Comparison of ENCODE assay signal across 7 mouse cellular contexts in the genomic region with DNA sequence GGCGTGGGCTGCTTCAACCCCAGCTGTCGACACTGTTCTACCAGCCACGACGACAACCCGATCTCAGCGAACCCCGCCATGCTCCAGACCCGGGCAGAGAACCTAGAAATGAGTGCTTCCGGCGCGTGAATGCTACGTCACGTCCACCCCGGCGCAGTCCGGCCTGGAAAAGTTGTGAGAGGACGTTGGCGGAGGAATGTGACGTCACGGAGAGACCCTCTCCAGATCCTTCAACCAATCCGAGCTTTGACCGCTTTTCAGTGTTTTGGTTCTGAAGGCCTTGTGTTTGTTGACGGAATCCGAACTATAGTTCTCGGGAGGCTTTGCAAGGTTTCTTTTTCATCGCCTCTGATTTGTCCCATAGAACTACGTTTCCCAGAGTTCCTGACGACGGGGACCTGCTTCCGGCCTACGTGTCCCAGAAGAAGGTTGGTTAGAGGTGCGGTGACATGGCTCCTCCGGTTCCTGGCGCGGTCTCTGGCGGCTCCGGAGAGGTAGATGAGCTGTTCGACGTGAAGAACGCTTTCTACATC. TPM values are rescaled to one million over a fixed set of nuclear protein-coding genes. Genes with fewer than 3 reads are reported as not detected.
DNase-seq lines count a peak whose midpoint lies in the region; ATAC-seq and TF ChIP-seq lines count a peak whose summit lies in the region.

A gene (minus strand): TSS at position 132 of the 533 bp plus-strand sequence.
A gene (plus strand): TSS at position 161 of the 533 bp plus-strand sequence.

- H3K4me1 ChIP-seq in embryonic facial prominence, embryonic 10.5 days: peaks cover 27% of the 10 kb centered on the region
- peaks cover 2% of the 10 kb centered on the region; the same call in 1 of the 2 replicates for H3K4me1 ChIP-seq in intestine, postnatal 0 days (replicated peaks; ENCODE audit: control insufficient read depth, insufficient read depth, low read length)
- H3K4me1 ChIP-seq in midbrain, embryonic 12.5 days: peaks cover 26% of the 10 kb centered on the region
- peaks cover 5% of the 10 kb centered on the region; the same call in 1 of the 2 replicates for H3K4me1 ChIP-seq in small intestine, adult 2 months (ENCODE audit: control insufficient read depth, insufficient read depth, insufficient read length, low read length)

- peak; percentile 96 for DNase-seq in adrenal gland, postnatal 10 days
- peak; percentile 94 for DNase-seq in embryonic facial prominence, embryonic 10.5 days (ENCODE audit: low spot score)
- DNase-seq in gonadal fat pad, adult 2 months (ENCODE audit: low read depth): peak; percentile 77
- DNase-seq in left cerebral cortex, postnatal 4 days: peak; percentile 92

- H3K27ac ChIP-seq in embryonic facial prominence, embryonic 10.5 days (replicated peaks): peak within 1 kb of the TSS; percentile 86
- peak within 1 kb of the TSS; percentile 62 for H3K27ac ChIP-seq in intestine, postnatal 0 days (ENCODE audit: low read depth, low read length)
- peak within 1 kb of the TSS; percentile 31; the same call in 1 of the 2 replicates for H3K27ac ChIP-seq in midbrain, embryonic 12.5 days (replicated peaks)
- peak within 1 kb of the TSS; percentile 47 for H3K27ac ChIP-seq in small intestine, adult 2 months (ENCODE audit: insufficient read depth, low read depth, low read length)

- no peak for TF ChIP-seq CTCF in intestine, postnatal 0 days (IDR thresholded peaks at IDR 0.05; ENCODE audit: low read depth)
- TF ChIP-seq CTCF in small intestine, adult 2 months (IDR thresholded peaks at IDR 0.05; ENCODE audit: extremely low read depth, insufficient read length, insufficient replicate concordance, low read depth, low read length): no peak

- intact Hi-C loops in left cerebral cortex, postnatal 4 days (cut with DNase I): no loop called here

- peaks cover 69% of the 10 kb centered on the region for H3K36me3 ChIP-seq in embryonic facial prominence, embryonic 10.5 days (replicated peaks)
- H3K36me3 ChIP-seq in intestine, postnatal 0 days (ENCODE audit: control insufficient read depth, insufficient read depth): peaks cover 48% of the 10 kb centered on the region
- H3K36me3 ChIP-seq in midbrain, embryonic 12.5 days: peaks cover 54% of the 10 kb centered on the region
- peaks cover 32% of the 10 kb centered on the region for H3K36me3 ChIP-seq in small intestine, adult 2 months (ENCODE audit: control insufficient read depth, insufficient read depth, low read length)

- H3K9ac ChIP-seq in intestine, postnatal 0 days (ENCODE audit: low read depth, low read length): peak within 1 kb of the TSS; percentile 87
- H3K9ac ChIP-seq in midbrain, embryonic 12.5 days (replicated peaks): peak within 1 kb of the TSS; percentile 77

- no peaks in the 10 kb centered on the region for H3K27me3 ChIP-seq in embryonic facial prominence, embryonic 10.5 days (replicated peaks; ENCODE audit: low read depth, poor library complexity, severe bottlenecking)
- no peaks in the 10 kb centered on the region for H3K27me3 ChIP-seq in intestine, postnatal 0 days (replicated peaks; ENCODE audit: control insufficient read depth, insufficient read depth, low read length)
- no peaks in the 10 kb centered on the region for H3K27me3 ChIP-seq in midbrain, embryonic 12.5 days
- H3K27me3 ChIP-seq in small intestine, adult 2 months (ENCODE audit: control insufficient read depth, insufficient read depth, low read length): no peaks in the 10 kb centered on the region

- peak within 1 kb of the TSS; percentile 90 for H3K4me3 ChIP-seq in embryonic facial prominence, embryonic 10.5 days
- H3K4me3 ChIP-seq in intestine, postnatal 0 days (ENCODE audit: low read depth, low read length): peak within 1 kb of the TSS; percentile 91
- H3K4me3 ChIP-seq in midbrain, embryonic 12.5 days: peak within 1 kb of the TSS; percentile 90
- peak within 1 kb of the TSS; percentile 81 for H3K4me3 ChIP-seq in small intestine, adult 2 months (ENCODE audit: low read depth, low read length)

- no peaks in the 10 kb centered on the region for H3K9me3 ChIP-seq in embryonic facial prominence, embryonic 10.5 days
- no peaks in the 10 kb centered on the region for H3K9me3 ChIP-seq in intestine, postnatal 0 days (ENCODE audit: control insufficient read depth)
- no peaks in the 10 kb centered on the region for H3K9me3 ChIP-seq in midbrain, embryonic 12.5 days

- peak within 1 kb of the TSS; percentile 86 for H3K4me2 ChIP-seq in intestine, postnatal 0 days (replicated peaks; ENCODE audit: low read depth)
- peak within 1 kb of the TSS; percentile 97 for H3K4me2 ChIP-seq in midbrain, embryonic 12.5 days (replicated peaks)

- ATAC-seq in intestine, postnatal 0 days: peak; percentile 87
- peak; percentile 90 for ATAC-seq in midbrain, embryonic 12.5 days (ENCODE audit: low FRiP score, low read depth)

- WGBS in embryonic facial prominence, embryonic 10.5 days: under 1% methylated on average over 40 of the region's 40 CpGs
- under 1% methylated on average over 40 of the region's 40 CpGs for WGBS in intestine, postnatal 0 days
- under 1% methylated on average over 40 of the region's 40 CpGs for WGBS in midbrain, embryonic 12.5 days
- WGBS in small intestine, adult 2 months: under 1% methylated on average over 40 of the region's 40 CpGs

- peak; percentile 41; the same call in 1 of the 2 replicates for TF ChIP-seq POLR2A in small intestine, adult 2 months (IDR thresholded peaks at IDR 0.05; ENCODE audit: low read depth, low read length)

RNA-seq across cellular contexts. Expression of the first gene that starts in this region (rescaled TPM):
- 10 to 100 TPM; 63.4 to 67.7 TPM for total RNA-seq in adrenal gland, postnatal 10 days (2021)
- polyA plus RNA-seq in embryonic facial prominence, embryonic 10.5 days (2016; fragmentation: Nextera tagmentation; extraction: Ambion mirVana): 51.0 and 58.1 TPM in 2 replicates
- polyA plus RNA-seq in gonadal fat pad, adult 2 months (2012; rRNA removed): 54.0 and 54.2 TPM in 2 replicates
- polyA plus RNA-seq in intestine, postnatal 0 days (2015; fragmentation: Nextera tagmentation; extraction: Ambion mirVana): 32.9 and 34.5 TPM in 2 replicates
- total RNA-seq in left cerebral cortex, postnatal 4 days (2021): 10 to 100 TPM; 65.7 to 69.9 TPM
- 47.1 and 53.8 TPM in 2 replicates for polyA plus RNA-seq in midbrain, embryonic 12.5 days (2016; fragmentation: Nextera tagmentation; extraction: Ambion mirVana)
- polyA plus RNA-seq in small intestine, adult 2 months (2012; rRNA removed): 31.7 and 49.4 TPM in 2 replicates

RNA-seq across cellular contexts. Expression of the second gene that starts in this region (rescaled TPM):
- total RNA-seq in adrenal gland, postnatal 10 days (2021): 100 to 1,000 TPM; 203 to 216 TPM
- polyA plus RNA-seq in embryonic facial prominence, embryonic 10.5 days (2016; fragmentation: Nextera tagmentation; extraction: Ambion mirVana): 293 and 297 TPM in 2 replicates
- polyA plus RNA-seq in gonadal fat pad, adult 2 months (2012; rRNA removed): 491 and 497 TPM in 2 replicates
- 338 and 383 TPM in 2 replicates for polyA plus RNA-seq in intestine, postnatal 0 days (2015; fragmentation: Nextera tagmentation; extraction: Ambion mirVana)
- 100 to 1,000 TPM; 110 to 113 TPM for total RNA-seq in left cerebral cortex, postnatal 4 days (2021)
- 222 and 235 TPM in 2 replicates for polyA plus RNA-seq in midbrain, embryonic 12.5 days (2016; fragmentation: Nextera tagmentation; extraction: Ambion mirVana)
- polyA plus RNA-seq in small intestine, adult 2 months (2012; rRNA removed): 466 and 753 TPM in 2 replicates

Comparison
In these comparisons a context has a peak if more than half of its experiments do, and no peak if none do; other contexts are left out.
1. Peak in every context shown above with its lines: DNase-seq, ATAC-seq, H3K4me3 ChIP-seq and H3K27ac ChIP-seq.
2. H3K27ac ChIP-seq: peak in every context shown above with its lines; median percentile 86 in embryonic facial prominence, embryonic 10.5 days; 62 in intestine, postnatal 0 days; 47 in small intestine, adult 2 months; 31 in midbrain, embryonic 12.5 days.